Mouse (Mus musculus) heart, adult 2 months (tissue): Measurements from ENCODE around the gene H2afy.

ENCODE experiments used
- CTCF ChIP-seq: fragments of 200-600 bp; IDR thresholded peaks from 2 replicates; pipeline ENCODE4 v1.8.1; 2022; ENCODE audit warnings: antibody characterized with exemption, mild to moderate bottlenecking, moderate library complexity
- POLR2A ChIP-seq: fragments of 200-500 bp; IDR thresholded peaks from 2 replicates; pipeline ENCODE4 v1.6.1; 2011; ENCODE audit warnings: mild to moderate bottlenecking, low read depth, low read length, control low read depth; ENCODE audit not compliant: insufficient read depth

GRCm38 (mm10) chr13:56125632-56126031 lies 10.5 kb downstream of the H2afy start:
- no peak for TF ChIP-seq CTCF
- no peak for TF ChIP-seq POLR2A
